Mouse (Mus musculus): ENCODE measurements at regions not wholly inside any gene's neighbourhood (a gene's known extent, or its start where the extent isn't known, plus 50 kb on each side); places are given as distances from the start of the nearest gene placed in this dataset.
A peak's percentile ranks its signal among the peaks of the same experiment; 100 is the strongest.

DNA sequence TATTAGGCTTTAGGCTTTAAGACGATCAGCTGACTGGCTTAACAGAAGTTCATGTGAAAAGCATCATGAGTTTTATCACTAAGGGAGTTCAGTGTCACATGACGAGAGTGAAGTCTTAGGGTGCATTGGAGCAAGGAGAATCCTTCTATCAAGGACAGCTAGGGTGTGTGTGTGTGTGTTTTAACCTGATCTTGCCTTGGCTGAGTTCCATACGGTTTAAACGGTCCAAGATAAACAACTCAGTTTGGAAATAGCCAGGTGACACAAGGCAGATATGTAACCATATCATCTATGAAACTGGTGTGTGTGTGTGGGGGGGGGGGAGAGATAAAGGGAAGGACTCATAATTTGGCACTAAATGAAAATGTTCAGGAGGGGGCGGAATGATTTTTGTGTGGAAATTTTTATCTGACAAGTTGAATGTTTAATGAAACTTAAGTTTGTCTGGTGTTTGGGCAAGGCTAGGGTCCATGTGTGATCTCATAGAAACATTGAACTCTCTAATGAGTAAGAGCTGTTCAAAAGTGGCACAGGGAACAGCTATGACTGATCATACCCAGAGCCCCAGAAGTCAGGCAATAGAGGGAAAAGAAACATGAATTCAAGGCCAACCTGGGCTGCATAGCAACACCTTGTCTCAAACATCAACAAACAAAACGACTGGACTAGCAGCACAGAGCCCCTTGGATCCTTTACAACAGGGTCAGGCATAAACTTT is 132.2 kb upstream of the Map3k1 start:
- no peak for ATAC-seq

DNA sequence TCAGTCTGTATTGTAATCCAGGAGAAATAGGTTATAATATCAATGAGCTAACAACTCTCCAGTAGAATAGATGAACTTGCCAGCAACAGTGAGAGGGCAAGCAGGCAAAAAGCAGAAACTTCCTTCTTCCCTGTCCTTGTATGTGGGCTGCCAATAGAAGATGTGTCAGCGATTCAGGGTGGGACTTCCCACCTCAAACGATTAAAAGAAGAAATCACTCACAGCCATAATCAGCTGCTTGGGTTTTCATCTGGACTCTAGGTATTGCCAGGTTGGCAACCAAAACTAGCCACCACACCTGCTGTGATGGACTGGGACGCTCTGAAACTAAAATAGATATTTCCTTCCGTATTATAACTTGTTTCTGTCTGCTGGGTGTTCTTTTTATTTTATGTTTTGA is 133.2 kb upstream of the Map3k1 start:
- ATAC-seq, result no peak

DNA sequence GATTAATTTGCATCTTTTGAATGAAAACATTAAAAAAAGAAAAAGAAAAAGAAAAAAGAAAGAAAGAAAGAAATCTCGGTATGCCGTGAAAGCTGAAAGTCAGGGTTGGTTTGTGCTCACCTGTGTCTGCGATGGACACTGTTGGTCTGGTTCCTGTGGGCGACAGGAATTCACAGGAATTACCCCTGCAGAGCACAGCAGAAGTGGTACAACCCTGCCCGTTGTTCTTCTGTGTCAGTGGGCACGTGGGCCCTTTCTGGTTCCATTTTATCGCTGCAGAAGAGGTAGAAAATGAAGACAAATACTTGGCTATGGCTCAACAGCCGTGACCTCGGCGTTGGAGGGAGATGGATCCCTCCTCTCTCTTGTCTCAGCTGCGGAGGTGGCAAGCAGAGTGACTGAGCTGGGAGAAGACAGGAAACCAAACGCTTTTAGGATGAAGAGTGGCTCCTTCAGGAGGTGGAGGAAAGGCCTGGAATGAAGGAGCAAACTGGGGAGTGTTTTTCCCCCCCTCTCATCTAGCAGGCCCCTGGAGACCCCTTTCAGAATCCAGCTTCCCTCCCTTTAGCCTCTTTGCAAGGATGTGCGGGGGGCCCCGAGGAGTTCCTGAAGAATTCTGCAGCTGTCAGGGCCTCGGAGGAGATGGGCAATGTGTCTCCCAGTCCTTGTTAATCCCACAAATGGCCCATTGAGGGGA is 134.7 kb upstream of the Map3k1 start:
- no peak for ATAC-seq

DNA sequence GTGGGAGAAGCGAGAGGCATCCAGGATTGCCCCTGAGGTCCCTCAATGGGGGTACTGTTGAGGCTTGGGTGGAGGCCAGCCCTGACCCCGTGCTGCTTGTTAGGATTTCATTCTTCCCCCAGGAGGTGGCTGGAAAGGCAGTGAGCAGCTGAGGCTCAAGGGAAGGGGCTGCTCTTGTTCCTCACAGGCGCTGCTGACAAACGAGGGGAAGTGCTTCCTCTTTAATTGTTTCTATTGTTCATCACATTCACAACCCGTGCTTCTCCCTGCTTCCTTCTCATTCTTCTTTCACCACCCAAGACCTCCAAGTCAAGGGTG is 135.3 kb upstream of the Map3k1 start:
- ATAC-seq, result no peak

DNA sequence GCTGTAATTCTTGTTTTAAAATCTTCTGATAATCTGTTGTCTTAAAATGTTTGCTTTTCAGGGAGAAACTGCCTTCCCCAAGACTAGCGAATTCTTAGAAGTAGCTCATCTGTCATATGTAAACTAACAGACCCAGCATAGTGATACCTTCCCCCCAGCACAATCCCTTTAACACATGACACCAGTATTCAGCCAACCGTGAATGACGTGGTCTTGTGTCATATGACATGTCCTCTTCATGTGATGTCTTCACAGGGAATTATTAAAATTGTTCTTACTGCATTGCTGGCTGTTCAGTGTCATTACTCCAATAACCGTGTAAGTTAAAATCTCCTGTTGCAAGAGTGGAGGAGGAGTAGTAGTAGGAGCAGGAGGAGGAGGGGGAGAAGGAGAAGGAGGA is 137.5 kb upstream of the Map3k1 start:
- ATAC-seq, result no peak

DNA sequence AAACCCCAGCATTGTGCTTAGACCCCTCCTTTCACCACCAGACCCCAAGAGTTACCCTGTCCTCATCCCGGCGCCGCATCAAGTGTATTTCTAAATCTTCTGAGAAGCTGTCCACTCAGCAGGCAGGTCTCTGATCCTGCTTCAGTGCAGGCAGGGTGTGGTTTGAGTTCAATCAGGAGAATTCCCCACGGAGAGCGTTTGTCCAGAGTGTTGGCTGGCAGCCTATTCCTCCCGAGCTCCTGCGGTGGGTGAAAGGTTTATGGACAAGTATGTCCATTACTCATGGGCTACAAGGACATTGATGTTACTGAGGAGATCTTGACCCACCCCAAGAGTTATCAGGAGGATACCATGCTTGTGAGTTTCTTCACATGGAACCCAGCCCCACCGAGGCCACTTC is 138.0 kb upstream of the Map3k1 start:
- no peak for ATAC-seq

DNA sequence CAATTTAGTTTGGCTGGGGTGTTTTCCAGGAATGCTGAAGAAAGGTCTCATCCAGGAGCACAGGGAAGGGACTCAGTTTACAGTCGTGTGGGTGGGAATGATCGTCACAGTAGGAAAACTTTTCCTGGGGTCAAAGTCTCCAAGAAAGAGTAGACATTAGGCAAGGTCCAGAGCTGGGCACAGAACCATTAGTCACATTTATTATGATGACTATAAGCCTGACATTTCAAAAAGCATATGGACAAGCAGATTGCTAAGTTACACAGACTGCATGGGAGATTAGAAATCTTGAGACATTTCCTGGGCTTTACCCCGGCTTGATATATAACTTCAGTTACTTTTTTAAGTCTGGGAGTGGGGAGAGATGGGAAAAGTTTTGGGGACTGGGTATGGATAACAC is 139.6 kb upstream of the Map3k1 start:
- no peak for ATAC-seq

DNA sequence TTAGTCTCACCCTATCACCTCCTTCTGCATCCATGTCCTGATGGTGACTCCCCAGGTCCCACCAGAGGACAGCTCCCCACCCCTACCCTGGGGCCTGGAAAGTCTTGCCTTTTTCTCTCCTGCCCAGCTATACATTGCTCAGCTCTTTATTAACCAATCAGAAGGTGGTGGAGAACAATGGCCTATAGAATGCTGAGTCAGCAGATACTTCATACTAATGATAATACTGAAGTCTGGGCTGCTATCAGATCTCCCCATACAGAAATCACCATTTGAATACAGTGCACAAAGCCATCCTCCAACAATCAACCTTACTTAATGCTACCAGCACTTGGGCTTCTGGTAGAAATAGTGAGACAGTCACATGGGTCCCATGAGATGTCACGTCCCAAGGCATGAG is 141.2 kb upstream of the Map3k1 start:
- no peak for ATAC-seq

DNA sequence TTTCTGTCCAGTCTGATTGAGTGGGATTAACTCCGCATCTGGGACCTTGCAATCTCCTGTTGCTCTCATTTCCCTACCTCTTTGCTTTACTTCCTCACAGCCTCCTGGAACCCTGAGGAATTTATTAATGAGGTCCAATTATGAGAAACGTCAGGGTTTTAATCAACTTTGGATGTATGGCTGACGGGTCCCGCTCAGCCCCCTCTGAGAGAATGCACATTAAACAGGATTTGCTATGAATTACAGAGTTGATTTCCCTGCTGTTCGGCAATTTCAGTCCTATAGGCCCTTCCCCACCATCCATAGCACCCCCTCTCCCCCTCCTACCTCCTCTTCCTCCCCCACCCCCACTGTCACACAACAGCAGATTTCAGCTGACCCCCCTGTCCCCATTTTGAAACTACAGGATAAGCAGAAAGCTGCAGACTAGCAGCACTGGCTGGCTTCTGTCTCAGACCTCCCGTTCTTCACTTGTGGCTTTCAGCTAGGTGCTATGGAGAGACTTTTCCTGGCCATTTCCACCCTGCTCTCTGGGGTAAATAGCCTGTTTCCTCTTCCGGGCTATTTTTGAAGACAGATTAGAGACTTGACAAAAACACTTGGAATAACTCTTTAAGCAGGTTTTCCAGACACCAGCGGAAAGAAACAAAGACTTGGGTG is 145.2 kb upstream of the Map3k1 start:
- ATAC-seq, result no peak

DNA sequence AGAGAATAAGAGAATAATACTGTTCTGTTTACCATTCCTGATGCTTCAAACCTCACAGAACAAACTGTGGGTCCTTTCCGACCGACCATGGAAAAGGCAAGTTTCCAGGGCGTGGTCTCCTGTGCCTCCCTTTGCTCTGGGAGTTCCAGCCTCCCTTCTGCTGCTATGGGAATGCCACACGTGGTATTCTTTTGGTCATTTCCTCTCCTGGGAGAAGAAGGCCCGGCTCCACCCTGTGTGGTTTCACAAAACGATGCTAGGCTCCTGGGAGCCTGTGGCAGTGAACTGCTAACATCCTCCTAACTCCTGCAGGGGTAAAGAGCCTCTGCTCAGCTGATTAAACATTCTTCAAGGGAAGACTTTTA is 145.7 kb upstream of the Map3k1 start:
- no peak for ATAC-seq

DNA sequence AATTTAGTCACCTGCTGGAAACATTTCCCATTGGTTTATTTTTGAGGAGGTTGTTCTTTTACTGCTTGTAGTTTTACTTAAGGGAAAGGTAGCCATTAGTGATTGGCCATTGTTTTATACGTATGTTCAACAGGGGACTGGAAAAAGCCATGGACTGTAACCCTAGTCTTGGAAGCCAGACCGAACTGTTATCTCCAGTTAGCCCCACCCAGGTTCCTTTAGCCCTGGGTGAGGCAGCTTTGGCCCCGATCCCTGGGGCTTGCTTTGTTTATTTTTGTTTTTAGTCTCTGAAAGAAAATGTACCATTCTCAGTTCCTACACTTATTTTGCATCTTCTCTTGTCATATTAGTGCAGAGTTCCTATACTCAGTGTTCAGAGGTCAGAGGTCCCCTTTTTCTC is 148.3 kb upstream of the Map3k1 start:
- ATAC-seq, result no peak

DNA sequence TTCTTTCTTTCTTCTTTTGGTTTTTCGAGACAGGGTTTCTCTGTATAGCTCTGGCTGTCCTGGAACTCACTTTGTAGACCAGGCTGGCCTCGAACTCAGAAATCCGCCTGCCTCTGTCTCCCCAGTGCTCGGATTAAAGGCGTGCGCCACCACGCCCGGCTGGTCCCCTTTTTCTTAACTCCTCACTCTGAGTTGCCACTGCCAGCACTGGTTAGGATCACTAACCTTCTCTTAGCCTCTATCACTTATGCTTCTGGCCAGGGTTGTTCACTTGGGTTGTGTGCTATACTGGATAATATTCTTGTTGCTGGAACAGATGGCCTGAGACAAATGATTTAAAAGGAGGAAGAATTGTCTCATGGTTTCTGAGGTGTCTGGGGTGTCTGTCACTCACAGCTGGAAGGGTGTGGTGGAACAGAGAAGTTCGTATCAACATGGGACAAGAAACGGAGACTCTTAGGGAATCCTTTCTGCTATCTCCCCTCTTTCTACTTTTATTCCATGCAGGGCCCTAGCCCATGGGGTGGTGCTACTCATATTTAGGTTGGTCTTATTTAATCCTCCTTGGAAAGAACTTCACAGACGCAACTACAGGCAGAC is 149.0 kb upstream of the Map3k1 start:
- ATAC-seq, result no peak

DNA sequence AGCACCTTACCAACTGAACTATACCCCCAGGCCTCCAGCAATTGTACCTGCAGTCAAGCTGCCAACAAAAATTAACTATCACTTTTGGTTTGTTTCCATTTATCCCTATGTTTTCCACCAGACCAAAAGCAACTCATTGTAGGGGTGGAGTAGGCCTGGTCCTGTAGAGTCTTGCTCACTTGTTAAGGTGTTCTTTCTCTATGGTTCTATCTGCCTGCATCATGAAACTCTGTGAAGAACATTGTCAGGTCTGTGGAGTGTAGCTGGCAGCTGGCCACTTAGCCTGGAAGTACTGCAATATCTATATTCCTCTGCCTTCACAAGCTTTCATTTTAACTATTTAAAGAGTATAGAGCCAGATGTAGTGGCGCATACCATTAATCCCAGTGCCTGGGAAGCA is 149.6 kb upstream of the Map3k1 start:
- no peak for ATAC-seq

DNA sequence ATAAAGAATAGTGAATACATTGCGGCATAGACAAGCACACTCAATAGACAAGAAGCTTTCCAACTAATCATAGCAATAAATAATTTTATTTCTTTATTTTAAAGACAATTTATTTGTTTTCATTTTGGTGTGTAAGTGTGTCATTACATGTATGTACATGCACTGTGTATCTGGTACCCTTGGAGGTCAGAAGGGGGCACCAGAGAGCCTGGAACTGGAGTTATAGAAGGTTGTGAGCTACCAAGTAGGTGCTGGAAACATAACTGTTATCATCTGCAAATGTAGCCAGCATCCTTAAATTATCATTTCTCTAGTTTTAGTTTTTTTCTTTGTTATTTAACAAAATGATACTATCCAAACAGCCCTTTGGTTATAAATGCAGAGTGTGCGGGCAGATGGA is 151.2 kb upstream of the Map3k1 start:
- no peak for ATAC-seq

DNA sequence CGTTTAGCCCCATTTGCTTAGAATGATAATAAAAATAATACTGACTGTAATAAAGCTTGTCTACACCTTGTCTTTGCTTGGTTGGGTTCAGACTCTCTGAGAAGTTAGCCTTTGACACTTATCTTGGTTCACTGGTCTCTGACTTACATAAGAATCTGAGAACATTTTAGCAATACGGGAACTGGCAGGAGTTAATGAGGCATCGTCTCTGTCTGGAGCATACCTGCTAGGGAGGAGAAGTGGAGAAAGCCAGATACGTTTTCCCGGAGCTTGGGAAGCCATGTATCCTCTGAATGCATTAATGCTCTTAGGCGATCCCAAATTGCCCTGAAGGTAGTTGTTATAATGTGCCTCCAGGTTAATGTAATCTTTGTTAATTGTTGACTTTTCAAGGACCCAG is 152.6 kb upstream of the Map3k1 start:
- no peak for ATAC-seq

DNA sequence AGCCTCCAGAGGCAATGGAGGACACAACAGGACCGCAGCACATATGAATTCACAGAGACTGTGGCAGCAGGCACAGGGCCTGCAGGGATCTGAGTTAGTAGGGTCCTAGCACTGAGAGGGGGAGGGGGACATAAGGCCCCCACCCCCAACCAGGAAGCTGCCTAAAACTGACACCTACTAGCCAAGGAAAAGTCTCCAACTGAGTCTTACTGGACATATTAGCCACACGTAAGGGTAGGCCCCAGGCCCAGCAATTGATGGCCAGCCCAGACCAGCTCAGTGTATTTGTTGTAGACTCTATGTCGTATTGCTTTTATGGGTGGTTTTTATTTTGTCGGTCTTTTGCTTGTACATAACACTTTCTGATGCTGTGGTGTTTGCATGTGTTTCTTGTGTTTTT is 153.4 kb upstream of the Map3k1 start:
- no peak for ATAC-seq

DNA sequence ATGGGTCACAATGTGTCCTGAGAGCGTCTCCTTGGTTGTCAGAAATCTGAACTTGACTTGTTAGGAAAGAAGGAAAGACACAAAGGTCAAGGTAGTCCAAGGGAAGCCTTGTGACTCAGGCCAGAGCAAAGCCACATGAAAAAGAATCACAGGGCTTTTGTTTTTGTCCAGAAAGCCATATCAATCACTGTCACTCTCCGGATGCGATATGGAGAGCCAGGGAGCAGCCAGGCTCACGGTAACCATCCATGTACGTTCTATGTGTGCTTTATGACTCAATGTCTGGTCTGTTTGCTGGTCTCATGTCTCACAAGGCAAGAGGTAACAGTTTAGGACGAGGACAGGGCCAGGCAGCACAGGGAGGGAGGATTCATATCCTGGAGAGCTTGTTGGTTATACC is 157.3 kb upstream of the Map3k1 start:
- no peak for ATAC-seq

DNA sequence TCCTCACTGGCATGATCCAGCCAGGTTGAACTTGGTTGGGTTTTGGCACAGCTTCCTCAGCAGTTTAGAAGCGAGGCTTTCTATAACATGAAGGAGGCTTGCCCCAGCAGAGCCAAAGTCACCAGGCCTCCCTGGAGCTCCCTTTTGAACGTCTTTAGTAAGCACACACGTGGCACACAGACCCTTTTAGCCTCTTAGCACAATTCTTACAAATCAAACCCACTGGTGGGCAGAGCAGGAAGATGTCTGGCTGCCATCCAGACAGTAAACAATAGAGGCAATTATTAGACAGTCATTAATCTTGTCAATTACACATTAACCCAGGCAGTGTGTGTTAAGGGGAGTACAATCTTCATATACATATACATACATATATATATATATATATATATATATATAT is 157.8 kb upstream of the Map3k1 start:
- ATAC-seq, result no peak

DNA sequence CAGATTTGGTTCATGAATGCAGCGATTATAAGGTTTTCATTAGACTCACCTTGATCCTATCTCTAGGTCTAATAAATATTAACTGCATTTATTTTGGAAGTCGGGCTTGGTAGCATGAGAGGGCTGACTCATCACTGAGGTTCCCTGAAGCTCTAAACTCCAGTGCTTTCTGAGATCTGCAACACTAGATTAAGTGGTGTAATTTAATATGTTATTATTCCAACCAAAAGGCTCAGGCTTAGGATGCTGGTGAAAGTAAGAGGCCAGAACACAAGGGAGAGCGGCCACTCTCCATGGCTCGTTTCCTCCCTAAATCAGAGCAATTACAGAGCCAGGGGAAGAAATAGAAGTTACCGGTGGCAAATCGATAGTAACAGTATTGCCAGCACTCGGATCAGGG is 159.4 kb upstream of the Map3k1 start:
- no peak for ATAC-seq

DNA sequence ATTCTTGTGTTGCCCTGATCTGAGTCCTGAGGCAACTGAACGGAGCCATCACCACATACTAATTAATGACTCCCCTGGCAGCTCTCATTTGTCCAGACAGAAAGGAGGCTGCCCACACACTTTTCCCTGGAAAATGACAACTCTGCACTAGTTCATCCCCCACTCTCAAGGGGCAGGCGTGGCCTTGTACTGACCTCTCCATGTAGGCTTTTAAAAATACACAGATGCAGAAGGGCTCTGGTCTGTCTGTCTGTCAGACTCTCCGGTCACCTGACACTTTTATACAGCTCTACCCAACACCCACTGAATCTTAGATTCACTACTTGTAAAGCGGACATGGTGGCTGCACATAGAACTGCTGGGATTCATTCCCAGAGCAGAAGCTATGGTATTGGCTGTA is 165.5 kb upstream of the Map3k1 start:
- no peak for ATAC-seq

DNA sequence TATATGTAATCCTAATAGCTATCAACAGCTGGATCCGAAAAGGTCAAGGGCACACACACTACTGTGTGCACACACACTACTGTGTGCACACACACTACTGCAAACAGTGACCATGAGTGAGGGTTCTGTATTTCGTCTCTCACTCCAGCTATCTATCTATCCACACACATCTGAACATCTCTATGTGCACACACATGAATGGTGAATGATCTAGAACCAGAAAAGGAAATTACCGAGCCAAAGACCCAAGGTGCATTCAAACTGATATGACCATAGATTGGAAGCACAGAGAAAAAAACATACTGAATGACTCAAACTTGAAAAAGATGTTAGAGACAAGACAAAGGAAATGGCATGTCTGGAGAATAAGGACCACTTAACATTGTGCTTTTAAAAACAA is 166.8 kb upstream of the Map3k1 start:
- ATAC-seq, result no peak

DNA sequence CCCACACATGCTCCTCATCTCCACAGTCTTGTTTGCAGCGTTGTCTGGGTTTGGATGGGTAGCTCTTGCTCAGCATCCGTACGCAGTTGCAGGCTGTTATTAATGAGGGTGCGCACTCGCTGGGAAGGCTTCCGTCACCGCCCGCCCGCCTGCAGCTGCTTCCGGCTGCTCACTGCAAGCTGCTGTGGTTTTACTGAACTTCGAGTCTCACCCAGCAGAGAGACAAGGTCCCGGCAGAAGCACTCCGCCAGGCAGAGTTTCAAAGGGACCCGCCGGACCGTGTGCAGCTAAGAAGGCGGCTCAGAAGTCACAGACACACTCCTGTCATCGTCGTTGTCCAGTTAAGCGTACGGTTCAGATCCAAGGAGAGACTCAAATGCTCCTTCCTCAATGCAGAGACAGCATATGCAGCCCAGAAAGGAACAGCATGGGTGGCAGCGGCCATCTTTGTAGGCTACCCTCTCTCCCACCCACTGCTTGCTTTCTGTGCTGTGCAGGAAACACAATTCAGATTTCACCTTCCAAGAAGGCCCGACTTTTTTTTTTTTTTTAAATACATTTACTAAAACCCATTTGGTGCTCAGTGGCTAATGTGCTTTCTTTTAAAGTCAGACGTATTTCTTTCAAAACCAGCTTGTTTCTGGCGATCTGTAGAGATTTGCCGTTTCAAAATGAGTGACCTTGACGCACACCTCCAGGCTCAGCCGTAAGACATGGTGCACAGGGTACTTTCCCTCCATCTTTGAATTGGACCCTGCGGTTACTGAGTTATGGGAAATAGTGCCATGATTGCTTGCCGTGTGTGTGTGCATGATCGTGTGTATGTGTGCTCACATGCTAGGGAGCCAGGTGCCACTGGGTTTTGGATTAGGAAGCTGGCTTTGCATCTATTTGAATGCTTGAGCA is 169.2 kb upstream of the Map3k1 start:
- peak; percentile 92 for ATAC-seq

DNA sequence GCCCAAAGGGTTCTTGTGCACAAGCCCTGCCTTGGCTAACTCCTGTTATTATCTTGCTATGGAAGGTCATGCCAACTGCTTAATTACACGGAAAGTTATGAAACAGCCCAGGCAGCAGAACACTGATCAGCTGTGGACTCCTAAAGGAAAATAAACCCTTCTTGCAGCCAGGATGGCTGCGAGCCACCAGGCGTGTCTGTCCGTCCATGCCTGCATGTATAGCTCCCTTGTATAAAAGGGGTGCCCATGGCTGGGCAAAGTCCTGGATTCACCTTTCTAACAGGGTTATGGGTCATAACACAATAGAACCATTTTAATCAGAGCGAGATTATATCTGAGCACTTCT is 169.9 kb upstream of the Map3k1 start:
- no peak for ATAC-seq

Data from CD4-positive, CD25-positive, alpha-beta regulatory T cell, adult 4 months (primary cell).